In genomic region chr12:40027444-40027843, GRCm38 (mm10) we compare ENCODE assay signal across 23 mouse cellular contexts. TPM values are rescaled to one million over a fixed set of nuclear protein-coding genes. Genes with fewer than 3 reads are reported as not detected.
DNase-seq lines count a peak whose midpoint lies in the region; ATAC-seq lines count a peak whose summit lies in the region.
"Had no signal": no experiment of that assay in that cellular context is flagged by ENCODE, and none has a peak within 500 bp of the region (broad histone marks: within the 10 kb centered on the region; RNA-seq: fewer than 3 reads in every experiment).

No protein-coding gene starts in this region.

- ATAC-seq in liver, embryonic 11.5 days (replicated peaks; ENCODE audit: low FRiP score): peak; percentile 88
- ATAC-seq in megakaryocyte-erythroid progenitor cell, adult 5-6 weeks (replicated peaks; ENCODE audit: low FRiP score, low TSS enrichment, poor library complexity, severe bottlenecking): peak; percentile 84
- ATAC-seq: hindbrain, embryonic 16.5 days had no signal

- peak overlapping the region; percentile 28 for H3K4me2 ChIP-seq in liver, embryonic 11.5 days
- H3K4me2 ChIP-seq: embryonic facial prominence, embryonic 13.5 days; midbrain, embryonic 12.5 days; neural tube, embryonic 13.5 days had no signal

- H3K9ac ChIP-seq in liver, embryonic 11.5 days (ENCODE audit: low read depth, low read length): peak overlapping the region; percentile 26; the same call in 1 of the 2 replicates
- H3K9ac ChIP-seq: embryonic facial prominence, embryonic 13.5 days; midbrain, embryonic 12.5 days; neural tube, embryonic 13.5 days had no signal

- peak; percentile 22 to 56 for DNase-seq in spleen, postnatal 36 days (ENCODE audit: low spot score in 2 of 2)
- DNase-seq in spleen, adult 12 weeks (ENCODE audit: low spot score): no peak
- peak; percentile 63 for DNase-seq in c-Kit-positive CD71-positive TER-119-positive erythroid progenitor cells, embryonic 14.5 days (ENCODE audit: low spot score)
- DNase-seq in liver, embryonic 11.5 days (ENCODE audit: low spot score): no peak
- DNase-seq in left cerebral cortex, postnatal 14 days (ENCODE audit: low spot score in 2 of 2): no peak
- DNase-seq in left cerebral cortex, adult 8-10 months (ENCODE audit: low spot score in 2 of 2): no peak
- no peak for DNase-seq in heart, postnatal 10 days
- DNase-seq: adrenal gland, postnatal 36 days; cerebellum, adult 11 months; cerebellum, postnatal 36 days; gastrocnemius, postnatal 10 days; heart, adult 18-20 months; heart, postnatal 14 days; kidney, adult 18-20 months; kidney, postnatal 14 days; layer of hippocampus, adult 9-11 months; right cerebral cortex, postnatal 14 days; thymus, postnatal 4 days had no signal

- peaks cover 9% of the 10 kb centered on the region for H3K4me1 ChIP-seq in liver, embryonic 11.5 days (replicated peaks; ENCODE audit: control insufficient read depth, insufficient read depth, low read length)
- H3K4me1 ChIP-seq: embryonic facial prominence, embryonic 13.5 days; midbrain, embryonic 12.5 days; neural tube, embryonic 13.5 days had no signal

- no peaks in the 10 kb centered on the region for H3K9me3 ChIP-seq in liver, embryonic 11.5 days (ENCODE audit: control insufficient read depth, low read length)
- H3K9me3 ChIP-seq: neural tube, embryonic 13.5 days had no signal

- H3K36me3 ChIP-seq in liver, embryonic 11.5 days (ENCODE audit: control insufficient read depth, insufficient read depth, low read length): no peaks in the 10 kb centered on the region; the same call in 1 of the 2 replicates
- H3K36me3 ChIP-seq: embryonic facial prominence, embryonic 13.5 days; midbrain, embryonic 12.5 days had no signal

- WGBS in liver, embryonic 11.5 days: 59% methylated on average over 3 of the region's 3 CpGs

- peak overlapping the region; percentile 84 for H3K27ac ChIP-seq in liver, embryonic 11.5 days (ENCODE audit: low read depth, low read length)
- H3K27ac ChIP-seq: embryonic facial prominence, embryonic 13.5 days; midbrain, embryonic 12.5 days; neural tube, embryonic 13.5 days had no signal

- no peak overlapping the region for H3K4me3 ChIP-seq in liver, embryonic 11.5 days (ENCODE audit: low read depth, low read length)
- H3K4me3 ChIP-seq: embryonic facial prominence, embryonic 13.5 days; midbrain, embryonic 12.5 days; neural tube, embryonic 13.5 days had no signal

- intact Hi-C loops in left cerebral cortex, postnatal 14 days (cut with DNase I): no loop called here
- intact Hi-C loops in heart, postnatal 10 days (cut with DNase I): no loop called here

- no peaks in the 10 kb centered on the region for H3K27me3 ChIP-seq in liver, embryonic 11.5 days (replicated peaks; ENCODE audit: control insufficient read depth, insufficient read depth, low read length)
- H3K27me3 ChIP-seq: embryonic facial prominence, embryonic 13.5 days; midbrain, embryonic 12.5 days; neural tube, embryonic 13.5 days had no signal

RNA-seq across cellular contexts. Expression of gene Arl4a, which starts 10.4 kb away (rescaled TPM):
- 44.9 and 45.3 TPM in 2 replicates for polyA plus RNA-seq in liver, embryonic 11.5 days (2014; fragmentation: Nextera tagmentation; extraction: Ambion mirVana)
- 58.7 and 90.2 TPM in 2 replicates for total RNA-seq in megakaryocyte-erythroid progenitor cell, adult 5-6 weeks (2014; fragmentation: Nextera tagmentation)
- total RNA-seq in megakaryocyte-erythroid progenitor cell, adult 5-6 weeks (2017): 54.9 and 57.5 TPM in 2 replicates
- 10 to 100 TPM; 51.7 to 57.5 TPM for total RNA-seq in left cerebral cortex, postnatal 14 days (2021)
- total RNA-seq in left cerebral cortex, adult 8-10 months (2022): 10 to 100 TPM; 39.2 to 44.6 (median 40.7) TPM
- 10 to 100 TPM; 24.7 to 36.9 TPM for total RNA-seq in heart, postnatal 10 days (2021)

Comparison
In these comparisons a context has a peak if more than half of its experiments do, and no peak if none do; other contexts are left out.
1. DNase-seq: peak in spleen, postnatal 36 days (2 of 2) and c-Kit-positive CD71-positive TER-119-positive erythroid progenitor cells, embryonic 14.5 days (single experiment); none in spleen, adult 12 weeks (single experiment), liver, embryonic 11.5 days (single experiment), left cerebral cortex, postnatal 14 days (0 of 2), left cerebral cortex, adult 8-10 months (0 of 2) and heart, postnatal 10 days (0 of 2).